Mouse (Mus musculus): ENCODE measurements around the gene Xrcc3.
A peak's percentile ranks its signal among the peaks of the same experiment; 100 is the strongest.

Gene Xrcc3

DNA sequence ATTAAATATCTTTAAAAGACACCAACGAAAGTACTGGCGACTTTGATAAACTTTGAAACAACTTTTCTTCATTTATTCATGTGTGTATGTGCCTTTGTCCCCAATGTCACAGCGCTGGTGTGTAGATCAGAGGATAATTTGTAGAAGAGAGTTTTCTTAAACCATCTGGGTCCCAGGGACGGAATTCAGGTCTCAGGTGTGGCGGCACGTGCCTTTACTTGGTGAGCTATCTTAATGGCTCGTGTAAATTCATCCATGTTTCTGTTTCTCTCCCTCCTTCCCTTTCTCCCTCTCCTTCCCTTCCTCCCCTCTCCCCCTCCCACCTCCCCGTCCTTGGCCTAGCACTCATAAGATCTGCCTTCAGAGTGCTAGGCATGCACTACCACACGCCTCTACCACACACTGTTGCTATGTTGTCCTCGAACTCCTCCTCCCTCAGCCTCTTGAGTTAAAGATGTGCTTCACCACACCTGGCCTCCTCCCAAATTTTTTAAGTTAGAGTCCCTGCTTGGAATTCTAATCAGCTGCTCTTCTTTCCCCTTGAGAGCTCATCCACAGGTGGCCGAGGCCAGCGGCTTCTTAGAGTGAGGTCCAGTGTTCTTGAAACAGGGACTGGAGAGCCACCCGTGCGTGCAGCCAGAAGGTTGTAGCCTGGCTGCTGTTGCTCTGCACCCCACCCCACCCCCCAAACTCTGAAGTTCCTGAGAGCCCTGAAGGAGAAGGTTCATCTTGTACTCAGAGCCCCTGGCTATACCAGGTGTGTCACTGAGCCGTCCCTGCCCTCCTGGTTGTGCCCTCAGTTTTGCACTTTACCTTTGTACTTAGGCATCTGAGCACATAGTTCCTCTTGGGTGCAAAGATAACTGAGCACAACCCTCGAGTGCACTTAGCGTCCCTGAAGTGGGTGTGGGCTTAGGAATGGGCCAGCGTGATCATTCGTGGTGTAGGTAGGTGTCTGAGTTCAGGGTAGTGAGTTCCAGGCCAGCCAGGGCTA, 1.4 kb upstream of the Xrcc3 start:
- DNase-seq (ENCODE audit: low spot score): no peak

DNA sequence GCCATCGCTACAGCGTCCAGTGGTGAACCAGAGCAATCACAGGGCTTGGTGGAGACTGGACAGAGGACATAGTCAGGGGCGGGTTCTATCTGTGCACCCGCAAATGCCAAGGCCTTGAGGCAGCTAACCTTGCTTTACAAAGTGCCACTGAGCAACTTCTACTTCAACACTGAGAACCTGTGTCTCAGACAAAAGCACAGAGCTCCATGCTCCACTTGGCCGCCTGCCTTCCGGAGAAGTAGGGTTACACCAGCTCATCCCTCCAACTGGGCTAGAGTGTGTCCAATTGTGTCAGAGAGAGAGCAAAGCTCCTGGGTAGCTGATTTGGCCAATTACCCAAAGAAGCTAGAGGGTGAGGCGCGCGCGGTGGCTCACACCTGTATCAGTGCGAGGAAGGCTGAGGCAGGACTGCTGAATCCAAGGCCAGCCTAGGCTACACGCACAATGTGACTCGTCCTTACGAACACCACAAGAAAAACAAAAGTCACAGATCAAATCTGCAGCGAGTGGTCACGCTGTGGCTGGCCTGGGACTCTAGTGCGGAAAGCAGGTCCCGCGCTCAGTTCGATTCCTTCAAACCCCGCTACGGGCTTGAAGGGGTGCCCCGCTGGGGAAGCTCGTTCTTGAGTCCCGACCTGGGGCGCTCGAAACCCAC, 435 bp downstream of the Xrcc3 start:
- no peak for DNase-seq (ENCODE audit: low spot score)

DNA sequence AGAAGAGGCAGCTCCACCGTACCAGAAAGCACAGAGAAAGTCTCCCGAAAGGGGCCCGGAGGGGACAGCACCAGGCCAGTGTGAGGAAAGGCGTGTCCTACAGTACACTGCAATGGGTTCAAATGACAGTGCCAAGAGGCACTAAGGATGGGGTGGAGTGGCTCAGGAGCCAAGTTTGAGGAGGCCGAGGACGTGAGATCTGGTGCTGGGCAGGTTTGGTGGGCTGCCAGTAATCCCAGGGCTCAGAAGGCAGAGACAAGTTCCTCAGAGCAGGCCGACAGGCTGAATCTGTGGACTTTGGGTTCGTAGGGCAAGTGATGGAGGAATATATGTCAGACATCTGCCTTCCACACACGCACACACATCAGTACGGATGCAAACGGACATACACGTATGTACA, 1.1 kb downstream of the Xrcc3 start:
- no peak for DNase-seq (ENCODE audit: low spot score)

DNA sequence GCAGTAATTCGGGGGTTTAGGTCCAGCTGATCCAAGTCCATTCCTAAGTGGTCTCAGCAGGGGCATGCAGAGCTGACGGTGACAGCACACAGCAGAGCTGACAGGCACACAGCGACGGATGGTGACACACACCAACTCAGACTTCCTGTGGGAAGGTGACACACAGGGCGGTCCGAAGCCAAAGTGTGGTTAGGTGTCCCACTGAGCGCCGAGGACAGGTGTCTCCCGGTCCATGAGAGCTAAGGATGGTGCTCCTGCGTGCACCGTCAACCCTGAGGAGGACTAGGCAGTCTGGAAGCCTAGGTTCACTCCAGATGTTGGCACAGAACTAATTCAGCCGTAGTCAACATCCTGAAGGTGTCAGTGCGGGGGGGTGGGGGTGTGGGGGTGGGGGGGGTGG, 1.6 kb downstream of the Xrcc3 start:
- DNase-seq (ENCODE audit: low spot score): no peak

DNA sequence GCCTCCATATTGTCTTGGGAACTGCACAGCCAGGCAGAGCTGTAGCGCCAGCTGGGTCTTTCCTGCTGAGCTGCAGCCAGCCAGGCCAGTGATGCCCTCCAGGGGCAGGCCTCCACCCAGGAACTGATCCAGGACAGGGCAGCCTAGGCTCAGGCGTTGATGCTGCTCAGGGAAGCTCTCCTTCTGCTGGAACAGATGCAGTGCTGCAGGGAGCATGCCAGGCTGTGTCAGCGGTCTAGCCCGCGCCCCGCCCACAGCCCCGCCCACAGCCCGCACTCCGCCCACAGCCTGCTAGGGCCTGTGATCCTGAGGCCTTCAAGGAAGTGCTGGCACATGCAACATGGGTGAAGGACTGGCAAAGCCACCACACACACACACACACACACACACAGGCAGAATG, 3.9 kb downstream of the Xrcc3 start:
- DNase-seq (ENCODE audit: low spot score): peak; percentile 69

DNA sequence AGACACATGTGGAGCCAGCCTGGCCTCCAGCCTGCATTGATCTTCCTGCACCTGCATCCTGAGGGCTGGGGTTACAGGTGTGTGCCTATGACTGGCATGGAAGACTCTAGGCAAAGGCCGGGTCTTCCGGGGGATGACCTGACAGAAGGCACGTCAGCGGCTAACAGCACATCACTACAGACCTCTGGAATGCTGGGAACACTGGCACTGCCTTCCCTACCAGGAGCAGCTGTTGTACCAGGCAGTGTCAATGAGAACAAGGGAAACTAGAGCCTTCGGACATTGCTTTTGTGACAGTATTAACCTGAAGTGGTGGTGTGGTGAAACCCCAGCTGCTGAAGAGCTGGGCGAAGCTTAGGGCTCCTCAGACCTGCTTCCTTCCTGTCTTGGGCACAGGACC, 4.9 kb downstream of the Xrcc3 start:
- DNase-seq (ENCODE audit: low spot score): no peak

DNA sequence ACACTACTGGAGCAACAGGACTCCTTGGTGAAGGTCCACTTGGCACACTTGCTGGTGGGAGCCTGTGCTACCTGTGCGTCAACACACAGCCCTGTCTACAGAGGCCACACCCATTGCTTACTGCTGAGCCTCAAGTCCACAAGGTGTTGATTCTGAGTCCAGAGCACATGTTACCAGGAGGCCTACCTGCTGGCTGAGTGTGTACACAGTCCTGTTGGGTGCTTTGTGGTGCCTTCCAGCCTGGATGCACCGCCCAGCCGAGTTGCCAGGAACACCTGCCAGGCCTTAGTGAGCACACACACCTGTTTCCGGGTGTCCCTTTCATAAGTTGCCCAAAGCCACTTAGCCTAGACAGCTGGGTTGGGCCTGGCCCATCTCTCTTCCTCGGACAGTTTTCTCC, 10.1 kb downstream of the Xrcc3 start:
- no peak for DNase-seq (ENCODE audit: low spot score)

DNA sequence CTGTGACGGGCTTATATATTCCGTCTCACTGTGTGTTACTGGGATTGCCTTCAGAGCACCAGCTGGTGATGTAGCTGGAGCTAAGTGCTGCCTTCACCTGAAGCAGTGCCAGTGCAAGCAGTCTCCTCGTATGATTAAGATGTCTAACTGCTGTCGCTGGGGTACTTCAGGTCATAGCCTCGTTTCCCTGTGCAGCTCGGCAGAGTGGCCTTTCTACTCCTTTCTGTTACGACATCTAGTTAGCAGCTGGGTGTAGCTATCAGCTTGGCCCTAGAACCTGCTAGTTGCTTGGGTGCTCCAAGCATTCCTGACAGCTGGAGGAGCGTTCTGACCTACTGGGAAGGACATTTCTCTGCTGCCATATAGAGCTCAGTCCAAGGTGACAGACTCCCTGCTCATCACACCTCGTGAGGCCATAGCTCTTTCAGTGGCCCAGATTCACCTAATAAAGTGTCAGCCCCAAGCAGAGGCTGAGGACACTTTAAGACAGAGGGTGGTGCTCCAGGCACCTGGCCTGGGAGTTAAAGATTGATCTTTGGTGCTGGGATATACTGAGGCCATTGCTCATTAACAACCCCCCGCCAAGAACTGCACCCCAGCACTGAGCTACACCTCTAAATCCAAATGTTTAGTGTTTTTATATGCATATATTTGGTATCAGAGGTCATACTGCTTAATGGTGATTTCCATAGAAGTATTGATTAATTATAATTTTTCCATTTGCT, 13.1 kb downstream of the Xrcc3 start:
- no peak for DNase-seq (ENCODE audit: low spot score)

DNA sequence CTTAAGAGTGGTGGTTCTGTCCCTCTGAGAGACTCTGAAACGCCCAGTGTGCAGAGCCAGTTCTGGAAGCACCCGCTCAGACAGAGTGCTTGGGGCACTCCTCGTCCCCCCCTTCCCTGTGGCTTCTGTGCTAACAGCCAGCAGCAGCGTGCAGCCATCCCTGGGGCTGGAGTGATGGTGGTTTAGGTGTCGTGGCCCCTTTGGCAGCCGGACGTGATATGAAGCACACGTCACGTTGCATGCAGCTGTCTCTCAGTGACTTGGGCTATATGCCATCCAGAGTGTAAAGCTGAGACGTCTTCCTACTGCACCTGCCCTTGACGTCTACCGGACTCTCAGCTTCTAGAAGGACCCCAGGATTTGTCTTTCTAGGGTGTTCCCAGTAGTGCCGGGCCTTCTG, 15.2 kb downstream of the Xrcc3 start:
- no peak for DNase-seq (ENCODE audit: low spot score)

DNA sequence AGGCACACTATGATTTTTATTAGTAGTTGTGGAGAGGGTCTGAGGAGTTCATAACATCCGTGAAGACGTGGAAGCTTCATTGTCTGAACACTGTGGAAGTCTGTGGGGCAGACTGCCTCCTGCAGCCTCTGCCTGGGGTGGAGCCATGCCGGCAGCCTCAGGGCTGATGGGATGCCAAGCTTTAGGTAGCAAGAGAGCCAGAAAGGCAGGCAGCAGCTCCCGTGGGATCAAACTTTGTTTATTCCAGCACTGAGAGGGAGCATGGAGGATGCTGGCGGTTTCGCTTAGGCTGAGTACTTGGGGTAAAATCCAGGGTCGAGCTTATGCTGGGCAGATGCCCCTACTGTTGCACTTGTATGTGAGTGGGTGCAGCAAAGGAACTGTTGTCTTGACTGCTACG, 16.4 kb downstream of the Xrcc3 start:
- no peak for DNase-seq (ENCODE audit: low spot score)

DNA sequence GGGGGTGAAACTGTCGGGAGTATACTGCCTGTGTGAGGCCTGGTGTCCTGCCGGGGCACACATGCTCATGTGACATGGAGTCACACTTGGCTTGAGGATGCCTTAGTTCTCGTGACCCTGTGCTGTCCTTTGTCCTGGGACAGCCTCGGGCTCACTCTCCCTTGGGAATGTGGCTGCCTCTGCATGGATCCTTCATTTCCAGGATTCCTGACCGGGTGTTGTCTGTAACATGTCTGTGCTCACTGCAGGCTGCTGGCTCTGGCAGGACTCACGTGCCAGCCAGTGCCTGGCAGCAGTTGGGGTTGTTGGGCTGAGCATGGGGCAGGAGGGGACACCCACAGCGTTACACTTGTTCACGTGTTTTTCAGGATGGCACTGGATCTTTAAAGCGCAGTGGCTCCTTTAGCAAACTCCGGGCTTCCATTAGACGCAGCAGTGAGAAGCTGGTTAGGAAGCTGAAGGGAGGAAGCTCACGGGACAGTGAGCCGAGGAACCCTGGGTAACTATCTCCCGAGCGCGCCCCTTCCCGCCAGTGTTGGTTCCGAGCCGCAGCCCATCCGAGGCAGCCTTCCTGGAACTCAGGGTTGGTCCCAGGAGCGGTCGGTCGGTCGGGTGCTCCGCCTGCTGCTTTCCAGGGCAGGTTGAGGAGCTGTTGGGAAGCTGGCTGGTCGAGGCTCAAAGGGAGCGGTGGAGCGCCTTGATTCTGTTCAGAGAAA, 18.3 kb downstream of the Xrcc3 start:
- DNase-seq (ENCODE audit: low spot score): no peak

DNA sequence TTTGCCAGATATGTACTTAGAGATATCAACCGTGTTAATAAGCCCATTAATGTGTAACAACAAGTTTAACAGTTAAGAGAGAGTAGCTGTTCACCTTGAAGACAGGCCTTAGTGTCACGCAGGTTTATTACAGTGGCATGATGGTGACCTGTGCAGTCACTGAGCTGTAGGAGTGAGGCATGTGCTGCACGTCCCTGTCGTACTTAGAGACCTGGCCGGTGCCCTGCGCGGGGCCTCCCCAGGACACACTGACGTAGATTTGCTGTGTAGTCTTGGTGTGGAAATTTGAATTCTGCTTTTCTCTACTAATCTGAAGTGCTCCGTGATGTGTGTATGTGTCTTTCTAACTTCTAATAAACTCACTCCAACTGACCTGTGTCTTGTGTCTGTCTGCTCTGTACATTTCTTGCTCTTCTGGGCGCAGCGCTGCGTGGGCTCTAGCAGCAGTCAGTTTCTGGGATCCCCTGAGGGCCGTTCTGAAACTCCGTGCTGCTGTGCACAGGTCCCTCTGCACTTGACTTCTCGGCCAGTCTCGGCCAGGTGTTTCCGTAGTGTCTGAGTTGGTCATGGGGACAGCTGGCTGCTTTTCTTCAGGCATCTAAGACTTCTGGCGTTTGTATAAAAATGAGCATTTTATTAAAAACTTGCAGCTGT, 19.0 kb downstream of the Xrcc3 start:
- no peak for DNase-seq (ENCODE audit: low spot score)

DNA sequence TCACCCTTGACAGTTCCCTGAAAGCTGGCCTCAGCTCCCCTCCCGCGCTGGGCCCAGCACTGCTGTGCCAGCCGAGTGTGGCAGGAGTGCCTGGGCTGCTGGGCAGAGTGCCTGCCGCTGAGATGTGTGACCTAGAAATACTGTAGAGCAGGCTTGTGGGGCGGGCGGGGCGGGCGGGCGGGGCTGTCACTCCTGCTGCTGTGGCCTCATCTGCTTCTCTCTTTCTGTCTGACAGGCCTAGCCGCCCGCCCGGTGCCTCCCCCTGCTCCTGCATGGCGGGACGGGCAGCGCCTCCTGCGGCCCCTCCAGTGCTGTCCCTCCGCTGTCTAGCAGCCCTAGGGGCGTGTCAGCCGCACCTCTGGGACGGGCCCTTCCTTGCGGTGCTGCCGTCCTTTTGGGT, 19.6 kb downstream of the Xrcc3 start:
- no peak for DNase-seq (ENCODE audit: low spot score)

DNA sequence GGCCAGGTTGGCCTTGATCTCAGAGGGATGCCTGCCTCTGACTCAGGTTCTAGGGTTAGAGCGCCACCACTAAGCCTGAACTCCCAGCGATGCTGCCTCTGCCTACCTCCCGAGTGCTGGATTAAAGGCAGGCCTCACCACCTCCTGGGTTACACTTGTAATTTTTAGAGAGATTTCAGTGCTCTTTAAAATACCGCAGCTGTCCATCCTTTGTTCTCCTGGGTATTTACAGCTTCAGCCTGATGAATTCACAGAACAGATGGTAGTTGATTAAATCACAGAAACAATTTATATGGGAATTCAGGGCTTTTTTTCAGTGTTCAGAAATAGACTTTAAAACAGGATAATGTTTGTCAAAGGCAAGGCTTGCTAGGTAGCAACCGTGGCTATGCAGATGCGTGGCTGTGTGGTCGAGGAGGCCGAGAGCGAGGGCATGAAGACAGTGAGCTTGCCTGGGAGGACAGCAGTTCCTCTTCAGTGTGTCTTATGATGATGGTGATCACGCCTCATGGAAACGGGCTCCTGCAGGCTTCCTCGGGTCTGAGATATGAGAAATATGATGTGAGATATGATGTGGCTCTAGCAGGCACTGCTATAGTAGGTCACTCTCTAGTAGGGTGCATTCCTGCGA, 22.1 kb downstream of the Xrcc3 start:
- no peak for DNase-seq (ENCODE audit: low spot score)

DNA sequence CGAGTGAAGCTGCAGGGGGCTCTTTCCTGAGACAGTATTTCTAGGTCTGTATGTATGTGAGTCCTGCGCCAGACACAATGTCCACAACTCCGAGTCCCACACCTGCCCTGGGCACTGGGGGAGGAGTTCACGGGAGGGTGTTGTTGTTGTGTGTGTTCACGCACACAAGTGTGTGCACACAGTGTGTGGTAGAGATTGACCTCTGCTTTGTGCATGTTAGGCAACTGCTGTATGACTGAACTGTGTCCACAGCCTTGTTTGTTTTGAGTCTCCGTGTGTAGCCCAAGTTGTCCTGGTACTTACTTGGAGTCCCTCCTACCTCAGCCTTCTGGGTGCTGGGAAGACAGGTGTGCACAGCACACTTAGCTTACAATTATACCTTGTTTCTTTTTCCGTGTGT, 23.0 kb downstream of the Xrcc3 start:
- no peak for DNase-seq (ENCODE audit: low spot score)

DNA sequence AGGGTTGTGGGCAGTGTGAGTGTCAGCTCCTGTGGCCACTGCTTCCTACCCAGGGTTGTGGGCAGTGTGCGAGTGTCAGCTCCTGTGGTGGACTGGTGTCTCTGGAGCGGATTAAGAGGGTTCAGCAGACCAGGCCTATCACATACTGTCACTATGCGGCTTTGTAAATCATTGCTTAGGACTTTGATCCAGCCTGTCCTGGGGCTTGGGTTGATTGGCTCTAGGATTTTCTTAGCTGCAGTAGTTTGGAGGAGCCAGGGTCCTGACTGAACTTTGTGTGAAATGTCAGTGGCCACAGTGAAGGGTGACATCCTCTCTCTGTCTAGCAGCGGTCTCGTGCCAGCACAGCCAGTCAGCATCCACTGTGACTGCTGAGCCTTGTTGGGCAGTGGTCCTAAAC, 23.6 kb downstream of the Xrcc3 start:
- DNase-seq (ENCODE audit: low spot score): no peak

DNA sequence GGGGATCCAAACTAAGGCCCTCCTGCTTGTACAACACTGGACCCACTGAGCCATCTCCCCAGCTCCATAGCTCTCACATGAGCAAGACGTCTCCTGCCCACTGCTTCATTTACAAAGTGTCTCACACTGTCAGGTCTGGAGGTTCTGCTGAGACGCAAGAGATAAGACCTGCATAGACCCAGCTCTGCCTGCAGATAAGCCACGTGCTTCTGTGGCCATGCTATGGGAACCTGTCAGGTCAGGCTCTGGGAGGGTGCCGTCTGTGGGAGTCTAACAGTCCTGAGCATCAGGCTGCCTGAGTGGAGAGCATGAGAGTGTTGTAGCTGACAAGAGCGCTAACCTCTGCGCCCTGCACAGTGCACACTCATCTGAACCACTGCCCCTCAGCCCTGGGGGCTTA, 26.7 kb downstream of the Xrcc3 start:
- DNase-seq (ENCODE audit: low spot score): peak; percentile 17

DNA sequence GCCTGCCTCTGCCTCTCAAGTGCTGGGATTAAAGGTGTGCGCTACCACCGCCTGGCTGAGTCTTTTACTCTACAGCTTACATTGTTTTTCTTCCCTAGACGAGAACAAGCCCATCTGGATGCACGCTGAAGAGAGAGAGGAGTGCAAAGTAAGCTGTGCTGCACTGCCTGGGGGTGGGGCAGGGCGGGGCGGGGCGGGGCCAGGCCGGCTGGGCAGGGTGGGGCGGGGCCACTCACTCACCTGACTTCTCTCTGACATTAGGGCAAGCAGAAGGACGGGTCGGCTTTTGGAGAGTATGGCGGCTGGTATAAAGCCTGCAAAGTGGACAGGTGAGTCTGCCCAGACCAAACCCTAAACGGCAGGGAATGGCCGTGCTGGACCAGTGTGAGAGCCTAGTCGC, 28.5 kb downstream of the Xrcc3 start:
- DNase-seq (ENCODE audit: low spot score): no peak

DNA sequence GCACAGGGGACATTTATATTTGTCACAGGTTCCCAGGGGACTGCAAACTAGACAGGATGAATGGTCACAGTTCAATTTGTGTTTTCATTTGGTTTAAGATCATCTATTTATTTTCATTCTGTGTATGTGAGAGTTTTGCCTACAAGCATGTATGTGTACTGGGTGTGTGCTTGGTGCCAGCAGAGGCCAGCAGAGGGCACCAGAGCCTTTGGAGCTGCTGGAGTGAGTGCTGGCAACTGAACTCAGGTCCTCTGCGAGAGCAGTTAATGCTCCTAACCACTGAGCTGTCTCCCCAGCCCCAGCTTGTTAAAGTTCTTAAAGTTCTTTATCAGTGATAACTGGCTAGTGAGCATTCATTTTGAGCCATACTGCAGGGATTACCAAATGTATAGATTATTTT, 34.1 kb downstream of the Xrcc3 start:
- DNase-seq (ENCODE audit: low spot score): no peak

DNA sequence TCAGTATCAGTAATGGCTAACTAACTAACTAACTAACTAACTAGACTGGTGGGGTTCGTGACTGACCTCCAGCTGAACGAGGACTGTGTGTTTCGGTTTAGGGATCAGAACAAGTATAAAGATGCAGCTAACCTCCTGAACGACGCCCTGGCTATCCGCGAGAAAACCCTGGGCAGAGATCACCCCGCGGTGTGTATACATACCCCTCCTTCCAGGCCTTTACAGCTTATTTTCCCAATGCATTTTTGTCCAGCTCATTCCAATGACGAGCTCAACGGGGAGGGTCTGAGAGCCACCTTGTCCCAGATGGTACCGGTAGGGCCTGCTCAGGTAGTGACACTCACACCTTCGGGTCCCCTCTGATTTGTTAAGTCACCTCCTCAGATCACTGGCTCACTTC, 35.8 kb downstream of the Xrcc3 start:
- no peak for DNase-seq (ENCODE audit: low spot score)

DNA sequence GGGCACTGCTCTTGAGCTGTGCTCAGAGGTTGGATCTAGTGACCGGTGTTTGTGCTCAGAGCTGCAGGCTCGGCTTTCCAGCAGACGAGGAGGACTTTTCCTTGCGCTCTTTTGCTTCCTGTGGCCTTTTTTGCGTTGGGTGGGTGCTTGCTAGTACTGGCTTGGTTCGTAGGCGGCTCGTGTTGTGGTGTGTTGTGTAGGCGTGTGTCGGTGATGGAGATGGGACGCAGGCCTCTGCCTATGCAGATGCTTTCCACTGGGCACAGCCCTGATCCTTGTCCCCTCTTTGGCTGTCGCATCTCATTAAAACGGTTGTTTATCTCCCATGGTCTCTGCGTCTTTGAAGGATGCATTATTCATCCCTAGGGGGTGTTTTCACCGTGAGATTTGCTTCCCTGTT, 38.8 kb downstream of the Xrcc3 start:
- no peak for DNase-seq (ENCODE audit: low spot score)
